Mouse (Mus musculus): Measurements from ENCODE around the gene Tenm3.
A peak's percentile ranks its signal among the peaks of the same experiment; 100 is the strongest.

Tenm3 gene

GRCm38 (mm10) chr8:48456328-48457124 is 387.2 kb downstream of the Tenm3 start:
- peak; percentile 43 for DNase-seq (ENCODE audit: low read depth, low spot score)

GRCm38 (mm10) chr8:48451247-48451635 is 392.5 kb downstream of the Tenm3 start:
- DNase-seq (ENCODE audit: low read depth, low spot score): no peak

GRCm38 (mm10) chr8:48450397-48451246 is 393.1 kb downstream of the Tenm3 start:
- DNase-seq (ENCODE audit: low read depth, low spot score): no peak

GRCm38 (mm10) chr8:48449625-48450024 is 394.1 kb downstream of the Tenm3 start:
- DNase-seq (ENCODE audit: low read depth, low spot score): peak; percentile 69

GRCm38 (mm10) chr8:48445690-48446089 is 398.1 kb downstream of the Tenm3 start:
- DNase-seq (ENCODE audit: low read depth, low spot score): no peak

- no peak for DNase-seq (ENCODE audit: low read depth, low spot score)
Observed at GRCm38 (mm10) chr8:48439491-48439890, 404.3 kb downstream of the Tenm3 start.

- no peak for DNase-seq (ENCODE audit: low read depth, low spot score)
Observed at GRCm38 (mm10) chr8:48437523-48438207, 406.1 kb downstream of the Tenm3 start.

GRCm38 (mm10) chr8:48425101-48425500 is 418.6 kb downstream of the Tenm3 start:
- DNase-seq (ENCODE audit: low read depth, low spot score): no peak

- peak; percentile 43 for DNase-seq (ENCODE audit: low read depth, low spot score)
Observed at GRCm38 (mm10) chr8:48417714-48418113, 426.0 kb downstream of the Tenm3 start.

- no peak for DNase-seq (ENCODE audit: low read depth, low spot score)
Observed at GRCm38 (mm10) chr8:48410916-48411315, 432.8 kb downstream of the Tenm3 start.

- no peak for DNase-seq (ENCODE audit: low read depth, low spot score)
Observed at GRCm38 (mm10) chr8:48400572-48400972, 443.2 kb downstream of the Tenm3 start.

- no peak for DNase-seq (ENCODE audit: low read depth, low spot score)
Observed at GRCm38 (mm10) chr8:48385833-48386232, 457.9 kb downstream of the Tenm3 start.

GRCm38 (mm10) chr8:48380035-48380434 is 463.7 kb downstream of the Tenm3 start:
- DNase-seq (ENCODE audit: low read depth, low spot score): no peak

GRCm38 (mm10) chr8:48376774-48377173 is 467.0 kb downstream of the Tenm3 start:
- no peak for DNase-seq (ENCODE audit: low read depth, low spot score)

- no peak for DNase-seq (ENCODE audit: low read depth, low spot score)
Observed at GRCm38 (mm10) chr8:48375183-48375582, 468.6 kb downstream of the Tenm3 start.

GRCm38 (mm10) chr8:48373404-48373803 is 470.3 kb downstream of the Tenm3 start:
- no peak for DNase-seq (ENCODE audit: low read depth, low spot score)

- no peak for DNase-seq (ENCODE audit: low read depth, low spot score)
Observed at GRCm38 (mm10) chr8:48367164-48367563, 476.6 kb downstream of the Tenm3 start.

- no peak for DNase-seq (ENCODE audit: low read depth, low spot score)
Observed at GRCm38 (mm10) chr8:48356849-48357248, 486.9 kb downstream of the Tenm3 start.

GRCm38 (mm10) chr8:48353458-48353857 is 490.3 kb downstream of the Tenm3 start:
- DNase-seq (ENCODE audit: low read depth, low spot score): no peak

GRCm38 (mm10) chr8:48348901-48349300 is 494.9 kb downstream of the Tenm3 start:
- no peak for DNase-seq (ENCODE audit: low read depth, low spot score)

GRCm38 (mm10) chr8:48348386-48348785 is 495.4 kb downstream of the Tenm3 start:
- DNase-seq (ENCODE audit: low read depth, low spot score): no peak

- no peak for DNase-seq (ENCODE audit: low read depth, low spot score)
Observed at GRCm38 (mm10) chr8:48343067-48343420, 500.7 kb downstream of the Tenm3 start.
